Mouse (Mus musculus) embryo, embryonic 11 days (tissue): ENCODE results near the gene Hoxb1.

Experiments used
- DNase-seq: peaks from one replicate; pipeline ENCODE4 v3.0.0-alpha.2; 2015

Gene Hoxb1

DNA sequence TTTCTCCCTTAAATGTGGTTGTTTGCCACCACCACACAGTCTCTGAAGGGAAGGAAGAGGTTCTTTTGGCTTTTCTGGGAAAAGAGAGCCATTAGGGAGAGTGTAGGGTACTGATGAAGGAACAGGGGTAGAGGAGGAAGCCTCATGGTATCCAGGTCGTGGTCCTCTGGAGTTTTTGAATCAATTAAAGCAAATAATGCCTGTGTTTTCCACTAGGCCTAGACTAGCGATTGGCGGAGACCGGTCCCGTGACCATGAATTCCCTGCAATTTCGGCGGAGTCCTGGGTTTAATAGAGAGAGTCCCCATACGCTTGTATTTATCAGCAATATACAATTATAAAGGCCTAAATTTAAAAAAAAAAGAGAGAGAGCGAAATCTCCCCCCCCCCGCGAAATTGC lies 14.2 kb upstream of the Hoxb1 start:
- DNase-seq = peak; percentile 80

DNA sequence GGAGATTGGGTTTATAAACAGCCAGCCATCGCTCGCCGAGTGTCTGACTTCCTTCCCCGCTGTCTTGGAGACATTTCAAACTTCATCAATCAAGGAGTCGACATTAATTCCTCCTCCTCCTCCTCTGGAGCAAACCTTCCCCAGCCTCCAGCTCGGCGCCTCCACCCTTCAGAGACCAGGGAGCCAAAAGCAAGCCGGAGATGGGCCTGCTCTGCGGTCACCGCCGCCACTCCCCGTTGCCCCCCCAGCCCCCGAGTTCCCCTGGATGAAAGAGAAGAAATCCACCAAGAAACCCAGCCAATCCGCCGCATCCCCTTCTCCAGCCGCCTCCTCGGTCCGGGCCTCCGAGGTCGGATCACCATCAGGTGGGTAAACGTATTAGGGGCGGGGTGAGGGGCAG lies 13.7 kb upstream of the Hoxb1 start:
- peak; percentile 79 for DNase-seq

GRCm38 (mm10) chr11:96352691-96353521 lies 12.6 kb upstream of the Hoxb1 start:
- peak; percentile 79 for DNase-seq

GRCm38 (mm10) chr11:96353522-96353841 lies 12.1 kb upstream of the Hoxb1 start:
- DNase-seq = no peak

- DNase-seq = no peak
Observed at GRCm38 (mm10) chr11:96353939-96354338, 11.6 kb upstream of the Hoxb1 start.

DNA sequence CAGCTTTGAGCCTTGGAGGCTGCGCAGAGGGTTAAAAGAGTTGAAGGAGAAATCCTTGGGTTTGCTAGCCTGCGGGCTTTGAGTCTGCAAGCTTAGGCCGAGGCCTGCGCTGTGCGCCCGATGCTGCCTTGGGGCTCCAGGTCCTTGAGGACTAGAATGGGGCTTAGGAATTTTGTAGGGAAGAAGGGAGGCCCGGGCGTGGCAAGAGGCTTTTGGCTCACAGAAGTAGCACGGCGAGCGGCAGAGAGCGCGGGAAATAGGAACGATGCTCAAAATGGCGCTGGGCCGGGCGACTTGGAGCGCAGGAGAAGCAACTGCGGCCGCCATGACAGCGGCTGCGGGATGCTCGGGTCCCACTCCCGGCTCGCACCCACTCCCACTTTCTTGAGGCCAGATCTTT lies 11.2 kb upstream of the Hoxb1 start:
- peak; percentile 88 for DNase-seq

DNA sequence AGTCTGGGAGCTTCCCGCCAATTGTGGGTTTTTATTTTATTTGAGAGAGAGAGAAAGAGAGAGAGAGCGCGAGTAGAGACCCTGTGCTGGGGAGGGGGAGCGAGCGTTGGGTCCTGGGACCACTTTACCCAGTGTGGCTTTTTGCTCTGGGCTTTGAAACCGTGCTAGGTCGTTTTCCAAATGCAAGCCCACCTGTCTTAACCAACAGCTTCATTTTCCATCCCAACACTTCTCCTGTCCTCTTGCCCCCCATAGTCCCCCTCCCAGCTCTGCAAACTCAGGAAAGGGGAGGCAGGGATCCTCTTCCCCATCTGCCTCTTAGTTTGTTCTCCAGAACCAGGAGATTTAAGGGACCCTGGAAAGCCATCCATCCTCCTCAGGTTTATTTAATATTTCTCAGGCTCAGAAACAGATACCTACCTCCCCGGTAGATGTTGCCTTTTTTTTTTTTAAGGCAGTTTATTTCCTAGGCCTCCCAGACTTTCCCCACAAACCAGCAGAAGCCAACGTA lies 10.7 kb upstream of the Hoxb1 start:
- no peak for DNase-seq

- no peak for DNase-seq
Observed at GRCm38 (mm10) chr11:96363807-96364206, 1.7 kb upstream of the Hoxb1 start.

GRCm38 (mm10) chr11:96366092-96367041 lies 815 bp downstream of the Hoxb1 start:
- DNase-seq = peak; percentile 62

DNA sequence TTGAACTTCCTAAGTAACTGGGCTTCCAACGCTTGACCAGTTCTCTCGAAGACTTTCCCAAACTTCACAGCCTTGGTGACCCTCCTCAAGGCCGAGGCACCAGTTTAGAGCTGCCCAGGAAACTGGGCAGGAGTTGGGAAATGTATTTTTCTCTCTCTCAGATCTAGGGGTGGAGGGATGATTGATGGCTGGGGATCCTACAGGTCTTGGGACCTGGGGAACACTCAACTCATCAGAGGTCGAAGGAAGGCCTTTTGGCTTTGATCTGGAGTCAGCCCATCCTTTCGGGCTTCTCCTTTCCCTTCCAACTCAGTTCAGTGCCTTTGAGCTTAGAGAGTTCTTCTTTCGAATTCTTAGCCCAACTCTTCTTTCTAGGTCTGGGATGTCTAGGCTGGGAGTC lies 1.6 kb downstream of the Hoxb1 start:
- DNase-seq = no peak

DNA sequence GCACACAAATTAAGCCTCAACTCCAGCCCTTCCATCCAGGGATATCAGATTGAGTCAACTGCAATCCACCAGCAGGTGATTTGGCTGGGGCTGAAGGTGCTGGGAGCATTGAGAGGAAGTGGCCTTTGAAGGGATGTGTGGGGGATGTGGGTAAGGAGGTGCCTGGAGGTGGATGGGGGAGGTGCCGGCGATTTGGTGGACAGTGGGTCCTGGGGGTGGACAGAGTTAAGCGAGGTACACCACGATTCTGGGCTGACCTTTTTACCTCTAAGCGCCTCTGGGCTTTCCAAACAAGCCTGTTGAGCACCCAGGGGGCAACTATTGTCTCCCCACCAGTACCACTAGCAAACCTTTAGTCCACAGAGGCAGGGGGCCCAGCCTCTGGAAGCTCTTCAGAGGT lies 3.1 kb downstream of the Hoxb1 start:
- no peak for DNase-seq

- DNase-seq = no peak
Observed at GRCm38 (mm10) chr11:96369140-96369539, 3.6 kb downstream of the Hoxb1 start.

DNA sequence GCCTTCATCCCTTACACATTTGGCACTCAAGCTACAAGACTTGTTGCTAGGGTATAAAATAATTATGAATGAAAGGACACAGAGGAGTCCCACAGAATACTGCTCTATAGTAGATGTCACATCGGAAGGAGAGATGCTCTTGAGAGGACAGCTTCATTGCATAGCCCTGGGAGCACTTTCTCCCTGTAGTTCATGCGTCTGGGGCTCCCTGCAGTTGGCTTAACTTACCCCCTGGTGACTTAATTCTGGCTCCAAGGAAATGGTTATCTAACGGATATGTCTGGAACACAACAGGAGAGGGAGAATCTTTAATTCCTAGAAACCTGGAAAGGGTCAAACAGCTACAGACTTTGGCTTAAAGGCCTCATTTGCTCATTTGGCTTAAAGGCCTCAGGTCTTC lies 6.2 kb downstream of the Hoxb1 start:
- DNase-seq = no peak

- no peak for DNase-seq
Observed at GRCm38 (mm10) chr11:96372519-96372918, 7.0 kb downstream of the Hoxb1 start.

DNA sequence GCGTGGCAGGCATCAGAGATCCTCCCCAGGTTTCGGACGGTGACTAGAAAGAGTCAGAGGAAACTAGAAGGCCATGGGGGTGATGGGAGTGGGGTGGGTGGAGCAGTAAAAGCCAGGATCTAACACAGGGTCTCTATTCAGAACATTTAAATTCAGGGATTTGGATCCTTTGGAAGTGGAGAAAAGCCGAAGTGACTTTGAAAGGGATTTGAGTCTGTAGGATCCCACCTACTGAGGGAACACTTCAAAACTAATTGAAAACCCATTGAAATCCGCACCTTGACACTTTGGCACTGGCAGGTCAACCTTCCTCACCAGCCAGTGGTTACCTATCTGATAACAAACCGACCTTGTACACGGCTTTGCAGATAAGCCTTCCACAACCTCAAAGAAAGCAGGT lies 9.3 kb downstream of the Hoxb1 start:
- DNase-seq = no peak

DNA sequence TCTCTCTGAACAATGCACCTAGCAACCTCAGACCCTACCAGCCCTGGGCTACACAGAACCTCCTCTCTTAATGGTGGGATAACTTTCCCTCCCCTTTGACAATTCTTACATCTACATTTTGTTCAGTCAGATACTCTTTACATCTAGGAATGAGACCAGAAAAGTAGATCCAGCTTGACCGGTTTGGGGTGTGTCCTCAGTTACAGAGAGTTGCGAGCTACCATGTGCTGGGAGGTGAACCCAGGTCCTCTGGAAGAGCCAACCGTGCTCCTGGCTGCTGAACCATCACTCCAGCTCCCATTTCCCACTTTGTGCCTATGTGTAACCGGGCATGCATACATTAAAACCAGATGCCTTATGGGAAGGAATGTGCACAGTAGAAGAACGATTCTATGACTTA lies 17.8 kb downstream of the Hoxb1 start:
- DNase-seq = no peak

GRCm38 (mm10) chr11:96387635-96388034 lies 22.1 kb downstream of the Hoxb1 start:
- no peak for DNase-seq

- DNase-seq = peak; percentile 70
Observed at GRCm38 (mm10) chr11:96396772-96397626, 31.4 kb downstream of the Hoxb1 start.

GRCm38 (mm10) chr11:96397806-96398335 lies 32.3 kb downstream of the Hoxb1 start:
- DNase-seq = no peak

GRCm38 (mm10) chr11:96399923-96400322 lies 34.4 kb downstream of the Hoxb1 start:
- peak; percentile 53 for DNase-seq

DNA sequence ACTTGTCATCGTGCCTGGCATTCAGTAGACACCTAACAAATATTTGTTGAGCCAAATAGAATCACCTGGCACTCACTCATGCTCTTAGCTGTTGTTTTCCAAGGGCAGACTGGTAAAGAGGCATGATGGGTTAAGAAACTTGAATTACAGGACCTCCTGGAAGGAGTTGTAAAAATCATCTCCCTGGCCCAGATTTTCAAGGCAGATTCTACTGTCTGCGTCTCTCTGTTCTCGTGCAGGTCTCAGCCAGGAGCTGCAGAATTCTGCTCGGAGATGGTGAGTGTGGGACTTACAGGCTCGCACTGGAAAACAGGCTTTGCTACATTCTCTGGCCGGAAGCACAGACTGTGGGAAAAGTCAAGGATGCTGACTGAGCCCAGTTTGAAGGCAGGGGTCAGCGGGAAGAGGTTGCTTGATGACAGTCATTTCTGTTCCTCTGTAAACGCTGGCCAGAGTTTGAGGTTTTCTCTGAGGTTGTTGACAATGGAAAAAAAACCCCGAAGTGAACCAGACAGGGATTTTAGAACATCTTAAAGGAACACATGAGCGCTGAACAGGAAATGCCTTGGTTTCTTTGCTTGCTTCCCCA lies 38.6 kb downstream of the Hoxb1 start:
- DNase-seq = no peak

- no peak for DNase-seq
Observed at GRCm38 (mm10) chr11:96404831-96405230, 39.3 kb downstream of the Hoxb1 start.
